Mouse (Mus musculus): ENCODE data around the gene Zdhhc7.

The Zdhhc7 gene

GRCm38 (mm10) chr8:120101068-120101972 lies at the start of gene Zdhhc7:
Gene Zdhhc7 (minus strand): TSS chr8:120101482.
- DNase-seq (ENCODE audit: low read depth, low spot score): peak; percentile 75

- no peak for DNase-seq (ENCODE audit: low read depth, low spot score)
Measured at GRCm38 (mm10) chr8:120150028-120150427, 48.7 kb upstream of the Zdhhc7 start.

- DNase-seq (ENCODE audit: low read depth, low spot score): no peak
Measured at GRCm38 (mm10) chr8:120146051-120146450, 44.8 kb upstream of the Zdhhc7 start.

GRCm38 (mm10) chr8:120144652-120145301 lies 43.5 kb upstream of the Zdhhc7 start:
- peak; percentile 69 for DNase-seq (ENCODE audit: low read depth, low spot score)

- DNase-seq (ENCODE audit: low read depth, low spot score): peak; percentile 70
Measured at GRCm38 (mm10) chr8:120143911-120144651, 42.8 kb upstream of the Zdhhc7 start.

- DNase-seq (ENCODE audit: low read depth, low spot score): no peak
Measured at GRCm38 (mm10) chr8:120140769-120141168, 39.5 kb upstream of the Zdhhc7 start.

GRCm38 (mm10) chr8:120138958-120139357 lies 37.7 kb upstream of the Zdhhc7 start:
- no peak for DNase-seq (ENCODE audit: low read depth, low spot score)

GRCm38 (mm10) chr8:120136618-120137017 lies 35.3 kb upstream of the Zdhhc7 start:
- DNase-seq (ENCODE audit: low read depth, low spot score): peak; percentile 89

GRCm38 (mm10) chr8:120135687-120136086 lies 34.4 kb upstream of the Zdhhc7 start:
- DNase-seq (ENCODE audit: low read depth, low spot score): no peak

GRCm38 (mm10) chr8:120133169-120133568 lies 31.9 kb upstream of the Zdhhc7 start:
- DNase-seq (ENCODE audit: low read depth, low spot score): no peak

- no peak for DNase-seq (ENCODE audit: low read depth, low spot score)
Measured at GRCm38 (mm10) chr8:120131158-120131557, 29.9 kb upstream of the Zdhhc7 start.

GRCm38 (mm10) chr8:120129547-120129946 lies 28.3 kb upstream of the Zdhhc7 start:
- no peak for DNase-seq (ENCODE audit: low read depth, low spot score)

GRCm38 (mm10) chr8:120126357-120127161 lies 25.3 kb upstream of the Zdhhc7 start:
- no peak for DNase-seq (ENCODE audit: low read depth, low spot score)

- DNase-seq (ENCODE audit: low read depth, low spot score): no peak
Measured at GRCm38 (mm10) chr8:120124836-120125389, 23.6 kb upstream of the Zdhhc7 start.

GRCm38 (mm10) chr8:120124261-120124660 lies 23.0 kb upstream of the Zdhhc7 start:
- no peak for DNase-seq (ENCODE audit: low read depth, low spot score)

GRCm38 (mm10) chr8:120120951-120121350 lies 19.7 kb upstream of the Zdhhc7 start:
- DNase-seq (ENCODE audit: low read depth, low spot score): no peak

GRCm38 (mm10) chr8:120119931-120120330 lies 18.6 kb upstream of the Zdhhc7 start:
- DNase-seq (ENCODE audit: low read depth, low spot score): no peak

GRCm38 (mm10) chr8:120119429-120119828 lies 18.1 kb upstream of the Zdhhc7 start:
- no peak for DNase-seq (ENCODE audit: low read depth, low spot score)

- no peak for DNase-seq (ENCODE audit: low read depth, low spot score)
Measured at GRCm38 (mm10) chr8:120118847-120119246, 17.6 kb upstream of the Zdhhc7 start.

GRCm38 (mm10) chr8:120118162-120118561 lies 16.9 kb upstream of the Zdhhc7 start:
- DNase-seq (ENCODE audit: low read depth, low spot score): no peak

GRCm38 (mm10) chr8:120116600-120116999 lies 15.3 kb upstream of the Zdhhc7 start:
- DNase-seq (ENCODE audit: low read depth, low spot score): no peak
